Mouse (Mus musculus) lung, embryonic 14.5 days (tissue): ENCODE data around the gene Capn5. TPM values are rescaled to one million over a fixed set of nuclear protein-coding genes. Genes with fewer than 3 reads are reported as not detected.

Experiments
- ATAC-seq: fragments of 200-750 bp; cut with Nextera tagmentation; 2 replicates; pipeline ENCODE4 v1.8.0; 2017; ENCODE audit warnings: mild to moderate bottlenecking, moderate TSS enrichment, moderate library complexity; ENCODE audit not compliant: insufficient read depth
- DNase-seq: peaks from one replicate; pipeline ENCODE4 v3.0.0-alpha.2; 2015
- H3K27ac ChIP-seq: fragments of 300-500 bp; sonication (generic); 2 replicates; pipeline ENCODE4 v1.5.1; 2014; ENCODE audit warnings: low read depth, mild to moderate bottlenecking, moderate library complexity
- H3K27me3 ChIP-seq: fragments of 300-500 bp; sonication (generic); 2 replicates; pipeline ENCODE4 v1.6.1; 2014; ENCODE audit warnings: low read length, control low read depth; ENCODE audit not compliant: insufficient read depth
- H3K36me3 ChIP-seq: fragments of 300-500 bp; sonication (generic); 2 replicates; pipeline ENCODE4 v1.6.1; 2014; ENCODE audit warnings: control low read depth; ENCODE audit not compliant: insufficient read depth
- H3K4me1 ChIP-seq: fragments of 300-500 bp; sonication (generic); 2 replicates; pipeline ENCODE4 v1.6.1; 2014; ENCODE audit warnings: antibody characterized with exemption, control low read depth; ENCODE audit not compliant: insufficient read depth
- H3K4me2 ChIP-seq: fragments of 300-500 bp; sonication (generic); 2 replicates; pipeline ENCODE4 v1.6.1; 2014; ENCODE audit warnings: mild to moderate bottlenecking
- H3K4me3 ChIP-seq: fragments of 300-500 bp; sonication (generic); 2 replicates; pipeline ENCODE4 v1.5.1; 2014; ENCODE audit warnings: low read depth, low read length
- H3K9ac ChIP-seq: fragments of 300-500 bp; sonication (generic); 2 replicates; pipeline ENCODE4 v1.6.1; 2014
- H3K9me3 ChIP-seq: fragments of 300-500 bp; sonication (generic); 2 replicates; pipeline ENCODE4 v1.6.1; 2016; ENCODE audit warnings: low read depth, low read length, control low read depth
- CTCF ChIP-seq: IDR thresholded peaks from 2 replicates; pipeline ENCODE4 v1.5.1; 2016; ENCODE audit warnings: antibody characterized with exemption, low read depth
- WGBS: fragments of 180-500 bp; shearing (Covaris S2); extraction: QIAGEN DNeasy Blood & Tissue Kit; methylation state at CpG from one replicate; pipeline ENCODE4 v1.1.7; 2014; 5-methylcytosine and 5-hydroxymethylcytosine counted together
- polyA plus RNA-seq: library from polyadenylated mRNA; unstranded; fragments of >200 nt; fragmentation: Nextera tagmentation; extraction: Ambion mirVana; gene quantifications from 2 replicates; pipeline ENCODE4 v1.2.1, GENCODE M21; 2014

Capn5 gene
- polyA plus RNA-seq, 1 experiment from 2014 or later: 4.5 TPM

- ATAC-seq: no peak
- peaks cover 3% of the 10 kb centered on the region; the same call in 1 of the 2 replicates for H3K4me1 ChIP-seq
- H3K9ac ChIP-seq: no peak overlapping the region
- no peak overlapping the region for H3K4me2 ChIP-seq
- H3K4me3 ChIP-seq: no peak overlapping the region
- H3K9me3 ChIP-seq: no peaks in the 10 kb centered on the region
- no peaks in the 10 kb centered on the region for H3K36me3 ChIP-seq
- no peak overlapping the region for H3K27ac ChIP-seq
- WGBS: 67% methylated on average over 8 of the region's 8 CpGs
- H3K27me3 ChIP-seq: no peaks in the 10 kb centered on the region
- no peak for TF ChIP-seq CTCF
- DNase-seq: no peak
Observed at GRCm38 (mm10) chr7:98147766-98148165, 30.3 kb downstream of the Capn5 start.

- H3K9me3 ChIP-seq: no peaks in the 10 kb centered on the region
- H3K4me3 ChIP-seq: no peak overlapping the region
- H3K27ac ChIP-seq: no peak overlapping the region
- peaks cover 3% of the 10 kb centered on the region; the same call in 1 of the 2 replicates for H3K4me1 ChIP-seq
- H3K36me3 ChIP-seq: no peaks in the 10 kb centered on the region
- TF ChIP-seq CTCF: no peak
- H3K27me3 ChIP-seq: no peaks in the 10 kb centered on the region
- ATAC-seq (no peak), DNase-seq (no peak)
- no peak overlapping the region for H3K4me2 ChIP-seq
- no peak overlapping the region for H3K9ac ChIP-seq
- WGBS: 65% methylated on average over 8 of the region's 8 CpGs
Observed at GRCm38 (mm10) chr7:98146447-98146845, 31.6 kb downstream of the Capn5 start.

DNA sequence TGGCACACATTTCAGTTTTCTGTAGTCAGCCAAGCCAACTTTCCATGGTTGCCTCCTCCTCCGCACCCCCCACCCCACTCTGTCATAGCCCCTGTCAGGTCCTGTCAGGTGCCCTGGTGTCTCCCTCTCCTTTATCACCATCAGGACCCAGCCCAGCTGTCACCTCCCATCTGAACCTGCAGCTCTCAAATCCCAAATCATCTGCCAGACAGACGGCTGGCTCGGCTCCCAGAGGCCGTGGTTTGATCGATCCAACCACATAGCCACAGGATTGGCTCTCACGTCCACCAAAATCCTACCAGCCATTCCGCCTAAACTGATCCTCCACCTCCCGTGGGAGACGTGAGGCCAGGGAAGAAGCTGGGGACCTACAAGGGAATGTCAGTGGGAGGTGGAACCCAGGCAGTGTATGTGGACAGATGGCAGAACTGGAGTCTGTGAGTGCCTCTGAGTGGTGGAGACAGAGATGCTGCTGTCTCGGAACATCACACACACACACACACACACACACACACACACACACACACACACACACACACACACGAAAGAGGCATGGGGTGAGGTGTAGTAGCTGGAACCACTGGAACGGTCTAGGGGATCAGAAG lies 32.1 kb downstream of the Capn5 start:
- Histone ChIP-seq H3K4me2 (no peak overlapping the region), H3K9me3 (no peaks in the 10 kb centered on the region), H3K36me3 (no peaks in the 10 kb centered on the region), H3K27ac (no peak overlapping the region), H3K4me1 (peaks cover 3% of the 10 kb centered on the region; the same call in 1 of the 2 replicates), H3K4me3 (no peak overlapping the region), H3K9ac (no peak overlapping the region), H3K27me3 (no peaks in the 10 kb centered on the region)
- ATAC-seq (no peak), DNase-seq (no peak)
- WGBS: 69% methylated on average over 11 of the region's 12 CpGs
- no peak for TF ChIP-seq CTCF

- H3K36me3 ChIP-seq: no peaks in the 10 kb centered on the region
- DNase-seq (no peak), ATAC-seq (no peak)
- no peaks in the 10 kb centered on the region for H3K9me3 ChIP-seq
- no peaks in the 10 kb centered on the region for H3K27me3 ChIP-seq
- WGBS: 89% methylated on average over 5 of the region's 5 CpGs
- peaks cover 3% of the 10 kb centered on the region; the same call in 1 of the 2 replicates for H3K4me1 ChIP-seq
- H3K4me3 ChIP-seq: no peak within 1 kb of the TSS
- H3K4me2 ChIP-seq: no peak within 1 kb of the TSS
- no peak within 1 kb of the TSS for H3K27ac ChIP-seq
- no peak for TF ChIP-seq CTCF
- H3K9ac ChIP-seq: no peak within 1 kb of the TSS
Observed at GRCm38 (mm10) chr7:98145402-98145801, 32.7 kb downstream of the Capn5 start, which contains the start of gene Omp. TSS of gene Omp (minus strand) at chr7:98145502.

- Histone ChIP-seq H3K4me1 (peaks cover 3% of the 10 kb centered on the region; the same call in 1 of the 2 replicates), H3K27ac (no peak overlapping the region), H3K9ac (no peak overlapping the region), H3K4me2 (no peak overlapping the region), H3K36me3 (no peaks in the 10 kb centered on the region), H3K27me3 (no peaks in the 10 kb centered on the region), H3K4me3 (no peak overlapping the region), H3K9me3 (no peaks in the 10 kb centered on the region)
- DNase-seq (no peak), ATAC-seq (no peak)
- WGBS: 62% methylated on average over 3 of the region's 3 CpGs
- no peak for TF ChIP-seq CTCF
Observed at GRCm38 (mm10) chr7:98142648-98143047, 35.4 kb downstream of the Capn5 start.

DNA sequence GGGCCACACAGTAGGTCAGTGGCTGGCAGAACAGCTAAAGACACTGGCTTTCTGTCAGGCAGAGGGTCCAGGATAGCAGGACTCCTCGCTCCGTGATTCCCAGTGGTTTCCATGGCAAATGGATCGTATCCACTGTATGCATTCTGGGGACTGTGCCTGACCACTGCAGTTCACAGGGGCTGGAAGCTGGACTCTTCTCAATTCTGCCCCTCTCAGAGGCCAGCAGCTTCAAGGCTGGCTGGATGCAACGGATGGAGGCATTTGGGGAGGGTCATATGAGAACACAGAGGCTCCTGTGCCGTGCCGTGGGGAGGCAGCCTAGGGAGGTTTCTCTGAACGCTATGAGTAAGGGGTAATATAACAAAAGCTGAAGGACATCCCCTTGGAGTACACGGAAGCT lies 35.8 kb downstream of the Capn5 start:
- no peaks in the 10 kb centered on the region for H3K36me3 ChIP-seq
- no peak for TF ChIP-seq CTCF
- no peak for DNase-seq
- no peak overlapping the region for H3K4me3 ChIP-seq
- no peaks in the 10 kb centered on the region for H3K27me3 ChIP-seq
- no peak overlapping the region for H3K4me2 ChIP-seq
- no peak for ATAC-seq
- no peaks in the 10 kb centered on the region for H3K9me3 ChIP-seq
- no peak overlapping the region for H3K27ac ChIP-seq
- 53% methylated on average over 8 of the region's 8 CpGs for WGBS
- no peak overlapping the region for H3K9ac ChIP-seq
- peaks cover 3% of the 10 kb centered on the region; the same call in 1 of the 2 replicates for H3K4me1 ChIP-seq

GRCm38 (mm10) chr7:98141206-98141605 lies 36.9 kb downstream of the Capn5 start:
- Histone ChIP-seq H3K27me3 (no peaks in the 10 kb centered on the region), H3K4me3 (no peak overlapping the region), H3K4me1 (no peaks in the 10 kb centered on the region), H3K9me3 (no peaks in the 10 kb centered on the region), H3K36me3 (no peaks in the 10 kb centered on the region), H3K27ac (no peak overlapping the region), H3K9ac (no peak overlapping the region), H3K4me2 (no peak overlapping the region)
- 62% methylated on average over 3 of the region's 3 CpGs for whole genome bisulfite sequencing
- DNase-seq (peak; percentile 58), ATAC-seq (no peak)
- TF ChIP-seq CTCF: peak; percentile 50
